Mouse (Mus musculus) layer of hippocampus, postnatal 14 days (tissue): ENCODE data around the gene Ptprm. TPM values are rescaled to one million over a fixed set of nuclear protein-coding genes. Genes with fewer than 3 reads are reported as not detected.

ENCODE experiments used
- DNase-seq, 2 experiments: peaks; one replicate each; pipeline ENCODE4 v3.0.0; 2021 to 2022; ENCODE audit warnings: low spot score in 2 of 2, mixed read lengths in 1 of 2
- total RNA-seq, 2 experiments: library from RNA; stranded (reverse); gene quantifications; 2 replicates each; pipeline ENCODE4 v1.2.3; 2021

Ptprm gene
- total RNA-seq, 2 experiments from 2014 or later: 27.7 TPM

DNA sequence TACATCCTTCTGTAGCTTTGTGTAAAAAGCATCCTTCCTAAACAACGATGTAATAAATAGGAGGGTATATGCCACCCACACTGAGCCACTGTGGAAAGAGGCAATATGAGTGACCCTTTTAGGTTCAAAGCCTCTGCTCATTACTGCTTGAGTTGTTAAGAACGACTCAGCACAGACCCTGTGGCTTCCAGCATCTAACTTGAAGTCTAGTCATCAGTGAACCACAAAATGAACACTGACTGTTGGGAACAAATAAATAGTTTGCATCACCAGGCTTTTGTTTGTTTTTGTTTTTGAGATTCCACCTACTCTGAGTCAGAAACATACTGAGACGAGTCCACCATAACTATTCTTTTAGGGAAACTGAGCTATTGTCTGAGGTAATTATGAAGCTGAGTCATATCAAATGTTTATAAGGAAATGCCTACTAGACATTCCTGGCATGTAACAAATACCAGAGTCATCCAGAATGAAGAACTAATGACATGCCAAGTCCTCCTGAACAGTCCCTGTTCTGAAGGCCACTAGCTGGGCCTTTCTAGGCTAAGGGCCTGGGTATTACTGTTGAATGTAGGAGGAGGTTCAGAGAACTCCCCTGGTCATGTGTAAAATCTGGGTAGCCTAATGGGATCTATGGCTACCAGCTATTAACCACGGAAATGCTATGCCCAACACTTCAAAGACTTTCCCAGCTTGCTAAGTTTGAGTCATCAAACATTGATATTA, 603.6 kb downstream of the Ptprm start:
- no peak for DNase-seq

DNA sequence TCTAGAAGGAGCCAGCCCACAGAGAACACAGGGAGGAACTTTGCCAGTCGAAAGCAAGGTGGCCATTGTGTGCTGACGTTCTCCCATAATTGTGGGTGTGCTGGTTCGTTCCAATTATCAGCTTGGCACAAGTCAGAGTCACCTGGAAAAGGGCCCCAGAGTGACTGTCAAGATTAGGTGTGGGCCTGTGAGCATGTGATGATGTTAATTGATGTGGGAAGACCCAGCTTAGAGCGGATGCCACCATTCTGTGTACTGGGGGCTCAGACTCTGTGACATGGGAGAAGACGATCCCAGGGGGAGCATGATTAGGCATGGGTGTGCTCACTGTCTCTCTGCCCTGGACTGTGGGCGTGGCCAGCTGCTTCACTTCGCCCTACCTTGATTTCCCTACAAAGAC, 604.3 kb downstream of the Ptprm start:
- DNase-seq: no peak

DNA sequence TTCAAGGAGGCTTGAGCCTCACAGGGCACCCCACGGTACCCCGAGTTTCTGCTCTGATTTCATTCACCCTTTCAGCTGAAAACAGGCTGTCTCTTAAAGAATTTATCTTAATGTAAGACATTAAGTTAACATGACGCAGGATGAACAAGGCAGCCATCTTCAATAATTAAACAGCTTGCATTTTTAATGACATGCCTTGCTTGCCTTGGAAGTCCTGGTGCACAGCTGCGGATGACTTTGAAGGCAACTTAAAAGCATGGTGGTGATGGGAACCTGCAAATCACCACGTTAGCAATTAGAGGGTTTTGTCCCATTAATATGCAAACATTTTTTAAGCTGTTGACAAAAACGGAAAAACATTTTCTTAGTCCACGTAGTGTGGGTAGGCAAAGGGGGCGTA, 607.8 kb downstream of the Ptprm start:
- DNase-seq: no peak

DNA sequence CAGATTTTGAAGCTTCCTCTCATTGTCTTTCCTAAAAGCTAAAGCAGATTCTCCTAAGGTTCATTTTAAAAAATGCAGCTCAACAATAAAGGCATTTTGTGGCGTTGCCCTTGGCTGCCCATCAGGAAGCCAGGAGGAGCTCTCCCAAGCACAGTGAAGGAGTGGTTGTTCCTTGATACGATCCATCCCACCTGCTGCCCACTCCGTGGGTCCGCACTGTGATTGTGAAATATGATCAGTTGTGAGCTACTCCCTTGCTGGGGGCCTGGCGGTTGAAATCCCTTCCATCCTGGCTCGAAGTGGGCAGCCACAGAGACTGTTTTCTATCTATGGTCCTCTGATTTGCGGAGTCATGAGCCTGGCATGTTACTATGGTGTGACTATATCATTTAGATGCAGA, 610.9 kb downstream of the Ptprm start:
- no peak for DNase-seq

DNA sequence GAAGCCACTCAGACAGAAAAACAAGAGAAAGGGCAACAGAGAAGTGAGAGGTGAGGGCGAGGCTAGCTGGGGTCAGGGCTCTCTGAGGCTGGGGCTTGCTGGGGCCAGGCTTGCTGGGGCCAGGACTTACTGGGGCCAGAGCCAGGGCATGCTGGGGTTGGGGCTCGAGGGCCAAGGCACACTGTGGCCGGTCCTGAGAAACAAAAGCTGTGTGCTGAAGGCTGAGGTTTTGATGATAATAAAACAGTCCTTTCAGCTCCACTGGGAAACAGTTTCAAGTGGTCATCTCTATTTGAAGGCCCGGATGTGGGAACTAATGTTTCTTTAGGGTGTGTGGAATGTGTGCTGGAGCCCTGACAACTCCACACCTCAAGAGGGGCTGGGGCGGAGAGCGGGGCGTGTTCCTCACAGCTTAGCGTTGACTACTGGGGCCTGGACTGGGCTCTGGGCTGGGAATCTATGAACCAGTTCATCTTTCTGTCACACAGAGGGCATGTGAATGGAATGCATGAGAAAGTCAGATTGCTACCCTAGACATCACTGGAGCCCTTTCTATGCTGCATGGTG, 615.4 kb downstream of the Ptprm start:
- DNase-seq: no peak

DNA sequence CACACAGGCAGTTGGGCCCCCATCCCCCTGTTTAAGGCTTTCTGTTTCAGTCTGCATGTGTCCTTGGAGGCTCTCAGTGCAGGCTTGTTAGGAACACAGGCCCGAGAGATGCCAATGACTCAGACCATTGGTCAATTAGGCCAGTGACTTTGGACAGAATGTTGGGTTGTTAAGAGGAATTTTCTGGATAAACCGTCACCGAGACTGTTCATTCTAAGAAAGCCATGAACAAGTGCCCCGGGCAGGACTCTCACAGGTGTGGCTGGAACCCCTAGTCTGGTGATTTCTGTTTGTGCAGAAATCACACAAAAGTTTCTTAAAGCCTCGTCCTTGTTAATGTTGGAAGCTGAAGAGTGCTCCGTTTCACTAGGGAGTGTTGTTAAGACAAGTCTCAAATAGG, 615.9 kb downstream of the Ptprm start:
- no peak for DNase-seq

DNA sequence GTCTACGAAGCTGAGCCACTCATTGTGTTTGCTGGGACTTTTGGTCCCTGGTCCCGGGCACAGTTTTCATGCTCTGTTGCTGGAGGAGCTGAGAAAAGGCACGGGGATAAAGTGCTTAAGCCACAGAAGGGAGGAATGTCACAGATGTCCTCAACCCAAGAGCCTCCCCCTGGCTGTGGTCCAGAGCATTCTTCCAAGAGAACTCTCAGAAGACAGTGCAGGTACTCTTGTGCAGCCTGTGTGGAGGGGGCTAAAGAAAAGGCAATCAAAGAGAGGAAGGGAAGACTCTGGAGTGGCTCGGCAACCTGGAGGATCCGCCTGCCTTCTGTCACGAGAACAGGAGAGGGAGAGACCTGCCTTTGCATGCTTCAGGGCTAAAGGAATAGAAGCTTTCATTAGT, 617.8 kb downstream of the Ptprm start:
- no peak for DNase-seq

DNA sequence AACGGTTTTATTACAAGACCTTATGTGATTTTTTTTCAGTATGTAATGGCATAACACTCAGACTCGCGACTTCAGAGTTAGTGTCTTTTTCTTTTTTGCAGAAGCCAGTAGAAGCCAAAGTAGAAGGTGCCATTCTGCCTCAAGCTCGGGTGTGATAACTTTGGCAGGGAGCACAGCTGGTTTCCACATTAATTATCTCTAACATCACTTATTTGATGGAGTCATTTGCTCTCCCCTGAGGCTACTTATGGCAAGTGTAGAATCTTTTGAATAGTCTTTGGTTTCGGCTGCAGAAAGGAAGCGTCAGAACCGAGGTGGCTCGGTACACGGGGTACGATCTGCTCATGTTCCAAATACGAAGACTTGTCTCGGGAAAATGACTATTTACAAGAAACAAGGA, 620.7 kb downstream of the Ptprm start:
- DNase-seq: no peak

DNA sequence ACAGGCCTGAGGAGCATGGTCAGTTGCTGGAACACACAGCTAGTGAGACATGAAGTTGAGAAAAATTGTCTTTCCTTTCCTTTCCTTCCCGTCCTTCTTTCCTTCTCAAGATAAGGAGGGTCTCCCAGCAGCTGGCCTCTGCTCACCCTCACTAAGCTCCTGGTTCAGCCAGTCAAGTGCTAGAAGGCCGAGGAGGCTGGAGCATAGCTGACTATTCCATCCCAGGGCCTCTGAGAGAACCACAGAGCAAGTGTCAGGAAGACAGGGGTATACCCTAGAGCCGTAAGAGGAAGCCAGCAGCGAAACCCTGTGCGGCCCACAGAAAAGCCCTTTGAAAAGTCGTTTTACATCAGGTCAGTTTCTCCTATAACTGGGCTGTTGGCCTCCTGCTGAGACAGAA, 624.3 kb downstream of the Ptprm start:
- DNase-seq: no peak

DNA sequence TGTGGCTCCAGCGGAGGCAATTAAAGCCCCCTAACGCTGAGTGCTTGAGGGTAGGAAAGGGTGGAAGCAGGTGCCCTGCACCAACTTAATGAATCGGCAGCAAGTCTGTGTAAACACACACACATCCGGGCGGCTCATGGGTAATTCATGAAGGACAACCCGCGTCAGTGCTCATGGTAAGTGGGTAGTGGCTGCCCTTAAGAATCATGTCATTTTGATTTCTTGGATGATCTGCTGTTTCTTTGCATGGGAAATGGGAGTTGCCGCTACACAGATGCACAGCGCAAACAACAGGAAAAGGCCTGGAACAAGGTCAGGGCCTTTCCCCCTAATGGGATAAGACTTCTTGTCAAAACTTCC, 633.3 kb downstream of the Ptprm start:
- DNase-seq: no peak

DNA sequence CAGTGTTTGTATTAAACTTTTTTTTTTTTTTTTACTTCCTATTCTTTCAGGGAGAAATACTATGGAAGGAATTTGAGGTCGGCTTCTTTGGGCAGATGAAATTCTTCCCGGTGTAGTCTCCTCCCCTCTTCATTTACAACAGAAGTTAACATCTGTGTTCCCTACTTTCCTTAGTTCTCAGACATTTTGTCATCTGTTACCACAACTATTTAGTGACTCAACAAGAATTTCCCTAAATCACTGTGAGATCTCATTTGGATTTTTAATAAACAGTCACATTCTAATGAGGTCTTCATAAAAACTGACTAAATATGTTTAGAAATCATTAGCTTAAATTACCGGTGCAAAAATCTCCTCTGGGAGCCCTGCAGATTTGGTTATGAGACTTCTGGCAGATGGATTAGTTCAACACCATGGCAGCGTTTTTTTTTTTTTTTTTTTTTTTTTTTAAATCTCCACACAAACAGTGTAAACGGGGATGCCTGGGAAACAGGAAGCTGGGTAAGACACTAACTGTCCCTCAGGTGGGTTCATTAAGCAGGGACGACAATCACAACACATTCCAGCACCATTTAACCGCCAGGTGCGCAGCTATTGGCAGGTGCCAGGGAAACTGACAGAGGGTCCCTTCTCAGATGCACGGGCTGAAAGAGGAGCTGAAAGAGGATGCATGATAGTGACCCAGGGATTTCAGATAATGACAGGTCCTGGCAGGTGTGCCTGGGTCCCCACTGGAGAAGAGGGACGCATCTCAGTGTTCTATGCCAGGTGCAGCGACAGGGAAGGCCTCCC, 633.9 kb downstream of the Ptprm start:
- DNase-seq: no peak

DNA sequence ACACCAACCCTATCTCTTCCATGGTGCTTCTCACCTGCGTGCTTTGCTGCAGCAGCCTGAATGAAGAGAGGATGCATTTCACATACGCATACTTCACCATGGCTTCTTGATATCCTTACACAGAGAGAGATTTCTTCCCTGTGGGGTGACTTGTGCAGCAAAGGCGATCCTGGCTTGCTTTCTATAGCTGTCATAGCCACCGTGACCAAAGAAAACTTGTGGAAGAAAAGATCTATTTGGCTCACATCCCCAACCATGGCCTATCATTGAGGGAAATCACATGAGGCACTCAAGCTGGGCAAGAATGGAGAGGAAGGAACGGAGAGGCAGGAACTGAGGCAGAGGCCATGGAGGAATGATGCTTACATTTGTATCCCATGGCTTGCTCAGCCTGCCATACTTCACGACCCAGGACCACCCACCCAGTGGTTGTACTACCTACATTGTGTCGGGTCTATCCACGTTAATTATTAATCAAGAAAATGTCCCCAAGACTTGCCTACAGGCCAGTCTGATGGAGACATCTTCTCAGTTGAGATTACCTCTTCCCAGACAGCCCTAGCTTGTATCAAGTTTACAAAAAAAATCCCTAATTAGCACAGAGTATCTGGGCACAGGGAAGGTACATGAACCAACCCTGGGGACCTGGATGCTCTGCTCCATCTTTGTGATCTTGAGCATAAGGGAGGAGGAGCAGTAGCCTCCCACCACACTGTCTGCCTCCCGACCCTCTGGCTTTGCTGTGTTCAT, 641.6 kb downstream of the Ptprm start:
- no peak for DNase-seq

DNA sequence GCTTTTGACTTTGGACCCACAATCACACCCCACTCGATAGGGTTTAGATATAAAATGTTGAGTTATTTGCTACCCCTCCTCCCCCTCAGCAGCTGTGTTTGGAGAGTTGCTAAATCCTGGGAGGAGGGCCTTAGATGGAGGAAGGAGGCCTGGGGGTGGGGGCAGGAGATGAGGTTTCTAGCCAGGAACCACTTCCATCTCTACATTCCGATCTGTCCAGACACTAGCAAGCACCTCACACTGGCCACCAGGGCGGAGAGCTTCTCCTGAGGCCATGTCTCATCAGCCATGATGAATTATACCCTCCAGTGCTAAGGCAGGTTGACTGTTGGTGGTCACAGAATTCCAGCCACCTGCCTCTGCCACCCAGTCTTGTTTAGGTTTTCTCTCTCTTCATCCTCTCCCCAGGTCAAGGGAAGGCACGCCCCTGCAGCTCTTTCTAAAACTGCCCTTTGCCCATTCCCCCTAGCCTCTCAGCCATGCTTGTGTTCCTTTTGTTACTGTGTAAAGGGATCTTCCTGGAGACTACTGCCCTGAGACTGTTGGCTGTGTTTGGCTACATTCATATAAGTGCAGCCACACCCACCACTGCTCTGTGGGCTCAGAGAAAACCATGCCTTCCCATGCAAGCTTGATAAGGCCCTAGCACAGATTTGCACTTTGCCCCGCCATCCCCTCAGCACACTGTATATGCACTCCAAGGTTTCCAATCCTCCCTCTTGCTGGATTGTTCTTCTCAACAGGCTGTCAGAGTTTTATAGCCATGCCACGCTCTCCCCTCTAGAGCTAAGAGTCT, 642.8 kb downstream of the Ptprm start:
- DNase-seq: no peak

DNA sequence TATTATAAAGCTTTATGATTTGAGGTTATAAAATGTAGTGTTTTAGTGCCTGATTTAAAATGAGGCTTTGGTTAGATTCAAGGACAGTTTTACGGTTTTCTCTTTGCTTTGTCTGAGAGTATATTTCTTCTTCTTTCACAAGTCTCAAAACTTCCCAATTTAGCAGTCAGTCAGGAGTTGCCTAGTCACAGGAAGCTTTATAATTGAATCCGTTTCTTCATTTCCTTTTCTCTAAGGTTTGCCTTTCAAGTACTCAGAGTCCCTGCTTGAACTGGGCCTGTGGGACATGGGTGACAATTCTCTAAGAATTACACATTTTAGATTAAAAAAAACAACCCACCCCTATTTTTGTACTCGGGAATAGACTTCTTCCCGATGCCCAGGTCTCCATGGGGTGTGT, 643.7 kb downstream of the Ptprm start:
- DNase-seq: no peak

DNA sequence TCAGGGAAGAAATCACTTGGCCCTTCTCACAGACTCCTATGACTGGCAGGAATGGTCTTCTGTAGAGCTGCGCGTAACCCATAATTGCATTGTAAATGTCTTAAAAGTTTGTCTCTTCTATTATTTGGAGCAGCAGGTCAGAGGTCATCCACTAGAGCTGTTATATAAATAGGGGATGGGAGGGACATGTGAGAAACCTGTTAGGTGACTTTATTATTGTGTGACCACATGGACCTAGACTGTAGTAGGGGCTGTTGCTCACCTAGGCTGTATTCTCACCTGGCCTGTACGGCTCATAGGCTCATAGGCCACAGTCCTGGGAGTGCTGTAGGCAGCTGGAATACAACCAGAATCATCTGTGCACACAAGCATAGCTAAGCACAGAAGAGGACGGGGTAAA, 645.5 kb downstream of the Ptprm start:
- DNase-seq: no peak

DNA sequence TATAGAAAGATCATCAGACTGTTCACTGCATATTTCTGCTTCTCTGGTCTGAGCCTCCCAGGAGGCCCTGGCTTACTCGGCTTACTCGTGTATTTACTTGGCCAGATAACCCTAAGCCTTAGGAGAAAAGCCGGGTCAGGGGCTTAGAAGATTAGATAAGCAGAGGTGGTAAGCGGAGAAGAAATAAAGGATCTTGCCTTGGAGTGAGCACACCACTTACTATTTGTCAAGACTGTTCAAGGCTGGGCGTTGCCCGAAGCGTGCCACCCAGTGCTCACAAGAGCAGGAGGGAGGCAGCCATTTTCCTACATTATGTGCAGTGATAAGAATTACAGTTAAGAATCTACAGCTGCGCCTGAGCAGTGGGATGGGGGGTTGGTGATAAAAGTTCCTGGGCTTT, 646.6 kb downstream of the Ptprm start:
- no peak for DNase-seq

DNA sequence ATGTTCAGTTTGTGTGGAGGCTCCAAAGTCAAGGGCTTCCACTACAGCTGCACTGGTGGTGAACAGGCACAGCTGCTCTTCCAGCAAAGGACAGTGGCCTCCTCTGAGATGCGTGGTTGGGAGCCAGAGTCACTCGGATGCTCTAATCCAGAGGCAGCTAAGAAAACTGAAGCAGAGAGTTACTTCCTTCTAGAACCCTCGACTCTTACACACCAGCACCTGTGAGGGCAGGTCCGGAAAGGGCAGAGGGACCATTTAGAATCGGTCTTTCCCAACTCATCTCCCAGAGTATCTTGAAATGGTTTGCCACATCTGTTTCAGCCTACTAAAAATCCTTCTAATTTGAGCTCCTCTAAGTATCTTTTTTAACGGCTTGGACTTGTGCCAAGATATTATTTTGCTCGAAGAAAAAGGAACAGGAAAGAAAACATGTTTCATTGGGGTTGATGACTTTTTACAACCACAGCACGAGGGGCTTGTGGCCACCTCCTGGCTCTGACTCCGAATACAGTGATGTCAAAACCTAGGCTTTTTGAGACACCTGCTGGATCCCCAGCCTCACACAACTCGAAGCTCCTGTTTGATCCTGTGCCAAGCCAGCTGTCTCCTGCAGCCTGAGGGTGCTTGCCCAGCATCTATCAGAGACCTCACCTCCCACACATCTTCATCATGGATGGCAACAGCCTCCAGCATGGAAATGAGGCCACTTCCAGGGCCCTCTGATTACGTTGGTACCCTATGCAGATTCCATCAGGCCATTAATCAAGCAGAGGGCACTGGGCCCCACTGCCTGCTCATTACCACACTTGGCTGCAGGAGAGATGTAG, 652.7 kb downstream of the Ptprm start:
- no peak for DNase-seq

DNA sequence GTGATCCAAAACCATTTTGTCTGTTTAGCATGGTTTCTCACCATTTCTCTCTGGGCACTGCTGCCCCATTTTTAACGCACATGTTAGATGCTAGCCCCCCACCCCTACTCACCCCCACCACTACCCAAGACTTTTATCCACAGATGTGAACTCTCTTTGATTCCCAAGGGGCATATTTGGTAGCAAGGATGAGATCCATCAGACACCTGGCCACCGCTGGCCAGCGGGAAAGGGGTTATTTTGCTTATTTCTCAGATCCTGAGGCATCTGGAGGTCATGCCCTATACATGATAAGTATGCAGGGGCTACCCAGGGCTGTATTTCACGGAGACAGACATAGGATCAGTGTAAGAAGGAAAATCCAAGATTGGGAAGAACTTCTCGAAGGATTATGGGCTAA, 654.4 kb downstream of the Ptprm start:
- DNase-seq: no peak

DNA sequence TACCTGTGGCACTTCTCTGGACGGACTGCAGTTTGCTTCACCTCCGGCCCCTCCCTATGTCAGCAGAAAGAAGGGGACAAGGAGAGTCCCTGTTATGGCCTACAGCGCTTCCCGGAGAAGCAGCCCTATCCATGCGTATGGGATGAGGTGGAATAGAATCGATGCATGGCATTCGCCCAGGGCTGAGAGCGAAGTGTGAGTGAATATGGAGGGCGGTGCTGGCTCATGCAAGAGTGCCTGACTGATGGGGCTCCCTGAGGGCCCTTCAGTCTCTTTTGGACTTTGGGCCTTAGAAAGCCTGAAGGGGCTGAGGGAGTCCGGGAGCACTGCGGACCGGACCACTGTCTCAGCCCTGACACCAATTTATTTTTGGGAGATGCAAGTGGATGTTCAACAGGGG, 656.6 kb downstream of the Ptprm start:
- DNase-seq: no peak

DNA sequence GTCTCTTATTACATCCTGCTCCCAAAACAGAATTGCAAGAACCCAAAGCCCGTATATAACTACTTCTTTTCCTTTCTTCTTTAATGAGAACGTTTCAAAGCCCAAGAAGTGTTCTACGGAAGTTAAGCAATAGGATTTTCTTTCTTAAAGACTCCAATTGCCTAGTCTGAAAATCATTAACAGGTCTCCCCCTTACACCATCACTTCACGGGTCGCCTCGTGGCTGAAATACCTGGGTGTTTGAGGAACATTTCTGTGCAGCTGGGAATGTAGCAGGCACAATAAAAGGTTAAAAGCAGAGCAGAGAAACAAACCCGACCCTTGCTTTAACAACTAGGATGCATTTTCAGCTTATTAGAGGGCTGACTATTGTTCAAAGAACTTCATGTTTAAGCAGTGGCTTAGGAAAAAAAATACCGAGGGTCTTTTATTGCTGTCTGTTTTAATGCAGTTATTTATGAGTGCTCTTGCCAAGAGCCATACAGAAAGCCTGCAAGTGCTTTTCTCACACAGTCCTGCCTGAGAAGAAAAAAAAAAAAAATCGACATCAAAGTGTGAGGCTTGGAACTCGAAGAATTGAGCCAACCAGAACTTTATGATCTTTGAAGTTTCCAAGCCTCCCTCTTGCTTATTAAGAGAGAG, 657.6 kb downstream of the Ptprm start:
- DNase-seq: no peak
